Mouse (Mus musculus): ENCODE data around the gene Abcd3. TPM values are rescaled to one million over a fixed set of nuclear protein-coding genes. Genes with fewer than 3 reads are reported as not detected.

The Abcd3 gene
- polyA plus RNA-seq, 1 experiment from 2014 or later: 39.1 TPM

GRCm38 (mm10) chr3:121712222-121712621, 102.9 kb downstream of the Abcd3 start:
- WGBS: 75% methylated on average over 4 of the region's 4 CpGs
- Histone ChIP-seq H3K9me3 (no peaks in the 10 kb centered on the region), H3K4me3 (no peak overlapping the region), H3K36me3 (no peaks in the 10 kb centered on the region), H3K27ac (no peak overlapping the region), H3K4me1 (replicated peaks) (no peaks in the 10 kb centered on the region; the same call in 1 of the 2 replicates), H3K27me3 (ENCODE audit: insufficient read depth, poor library complexity, severe bottlenecking) (no peaks in the 10 kb centered on the region; the same call in 1 of the 2 replicates)
- no peak for DNase-seq (ENCODE audit: low spot score)

GRCm38 (mm10) chr3:121710894-121711531, 104.1 kb downstream of the Abcd3 start:
- no peaks in the 10 kb centered on the region for H3K9me3 ChIP-seq
- no peak overlapping the region for H3K27ac ChIP-seq
- DNase-seq (ENCODE audit: low spot score): no peak
- no peaks in the 10 kb centered on the region for H3K36me3 ChIP-seq
- H3K27me3 ChIP-seq (ENCODE audit: insufficient read depth, poor library complexity, severe bottlenecking): no peaks in the 10 kb centered on the region; the same call in 1 of the 2 replicates
- no peaks in the 10 kb centered on the region; the same call in 1 of the 2 replicates for H3K4me1 ChIP-seq (replicated peaks)
- 90% methylated on average over 7 of the region's 7 CpGs for WGBS
- H3K4me3 ChIP-seq: no peak overlapping the region

Other genes with a start within 250 kb of the Abcd3 start
- gene 4930432M17Rik, start 144.5 kb downstream of the Abcd3 start, polyA plus RNA-seq (2016; fragmentation: Nextera tagmentation; extraction: Ambion mirVana): not detected in 2 replicates
- 8.8 and 14.1 TPM in 2 replicates for gene F3, start 91.8 kb downstream of the Abcd3 start, polyA plus RNA-seq (2016; fragmentation: Nextera tagmentation; extraction: Ambion mirVana)
- gene Arhgap29, start 137.2 kb upstream of the Abcd3 start, polyA plus RNA-seq (2016; fragmentation: Nextera tagmentation; extraction: Ambion mirVana): 23.3 and 31.8 TPM in 2 replicates
- 2.1 and 2.3 TPM in 2 replicates for gene Abca4, start 229.1 kb upstream of the Abcd3 start, polyA plus RNA-seq (2016; fragmentation: Nextera tagmentation; extraction: Ambion mirVana)